ENCODE assay signal across 8 mouse cellular contexts in genomic region chr3:99253092-99253488, GRCm38 (mm10). TPM values are rescaled to one million over a fixed set of nuclear protein-coding genes. Genes with fewer than 3 reads are reported as not detected.
A peak's percentile ranks its signal among the peaks of the same experiment; 100 is the strongest.
DNase-seq lines count a peak whose midpoint lies in the region; ATAC-seq lines count a peak whose summit lies in the region.

No protein-coding gene starts in this region.

- no peak overlapping the region for H3K27ac ChIP-seq in liver, embryonic 16.5 days (ENCODE audit: low read length)

- intact Hi-C loops in heart, postnatal 36 days (cut with DNase I) = no loop called here

- 2% methylated on average over 12 of the region's 12 CpGs for WGBS in liver, embryonic 16.5 days (ENCODE audit: insufficient replicate concordance)

- H3K4me2 ChIP-seq in liver, embryonic 16.5 days (ENCODE audit: low read depth, low read length) = peak overlapping the region; percentile 58; the same call in 1 of the 2 replicates

- no peaks in the 10 kb centered on the region; the same call in 1 of the 2 replicates for H3K4me1 ChIP-seq in liver, embryonic 16.5 days (ENCODE audit: control insufficient read depth, low read depth, low read length)

- H3K9ac ChIP-seq in liver, embryonic 16.5 days (ENCODE audit: low read depth, low read length) = no peak overlapping the region

- DNase-seq in heart, adult 11 months = peak; percentile 84
- no peak for DNase-seq in heart, postnatal 36 days
- DNase-seq in Muller cell, postnatal 12 days (ENCODE audit: inconsistent ontology term) = peak; percentile 44
- DNase-seq in gastrocnemius, adult 8-10 months (ENCODE audit: low spot score in 2 of 2) = peak; percentile 72 to 78
- DNase-seq in right cerebral cortex, postnatal 36 days (ENCODE audit: low spot score in 2 of 2) = no peak
- no peak for DNase-seq in cerebellum, adult 8-10 months

- no peak for ATAC-seq in liver, embryonic 16.5 days (ENCODE audit: low read depth)
- no peak for ATAC-seq in megakaryocyte-erythroid progenitor cell, adult 5-6 weeks (replicated peaks; ENCODE audit: low FRiP score, low TSS enrichment, poor library complexity, severe bottlenecking)

- H3K4me3 ChIP-seq in liver, embryonic 16.5 days (ENCODE audit: low read depth, low read length) = no peak overlapping the region; the same call in 1 of the 2 replicates

- no peaks in the 10 kb centered on the region for H3K9me3 ChIP-seq in liver, embryonic 16.5 days (replicated peaks; ENCODE audit: control insufficient read depth, low read length)

- H3K36me3 ChIP-seq in liver, embryonic 16.5 days (ENCODE audit: control insufficient read depth, insufficient read depth) = no peaks in the 10 kb centered on the region

- peaks cover 100% of the 10 kb centered on the region for H3K27me3 ChIP-seq in liver, embryonic 16.5 days (ENCODE audit: control insufficient read depth, insufficient read depth, low read depth, low read length)

RNA-seq across cellular contexts. Expression of gene Tbx15, which starts 12.9 kb away (rescaled TPM):
- under 1 TPM; 0.41 to 0.53 TPM for total RNA-seq in heart, postnatal 36 days (2021)
- 100 to 1,000 TPM; 147 to 173 (median 156) TPM for total RNA-seq in gastrocnemius, adult 8-10 months (2022)
- 0.11 and 0.30 TPM in 2 replicates for polyA plus RNA-seq in liver, embryonic 16.5 days (2015; fragmentation: Nextera tagmentation; extraction: Ambion mirVana)
- total RNA-seq in megakaryocyte-erythroid progenitor cell, adult 5-6 weeks (2014; fragmentation: Nextera tagmentation) = not detected in 2 replicates
- not detected in 2 replicates for total RNA-seq in megakaryocyte-erythroid progenitor cell, adult 5-6 weeks (2017)

Comparison
In these comparisons a context has a peak if more than half of its experiments do, and no peak if none do; other contexts are left out.
1. DNase-seq: peak in heart, adult 11 months (single experiment), Muller cell, postnatal 12 days (single experiment) and gastrocnemius, adult 8-10 months (2 of 2); none in heart, postnatal 36 days (0 of 2), right cerebral cortex, postnatal 36 days (0 of 2) and cerebellum, adult 8-10 months (single experiment).
2. RNA of gene Tbx15, which starts 12.9 kb away (total RNA-seq): 147 to 173 TPM in gastrocnemius, adult 8-10 months; 0.41 to 0.53 TPM in heart, postnatal 36 days and not detected in megakaryocyte-erythroid progenitor cell, adult 5-6 weeks; every median in the first group is over 10 times any median in the second.